Mouse (Mus musculus) gastrocnemius, postnatal 25 days (tissue): ENCODE data around the gene Sult3a1. TPM values are rescaled to one million over a fixed set of nuclear protein-coding genes. Genes with fewer than 3 reads are reported as not detected.
"Not testable (repeated sequence)": the region's sequence is repeated elsewhere in the genome, so short reads cannot be mapped to it uniquely, and the experiment has no call there.

Experiments
- DNase-seq: peaks from one replicate; pipeline ENCODE4 v3.0.0; 2022
- long read RNA-seq, 2 experiments: library from polyadenylated mRNA; stranded (forward); transcript quantifications; one replicate each; pipeline ENCODE4 v2.0.0; 2021
- total RNA-seq, 2 experiments: library from RNA; stranded (reverse); gene quantifications; 1 replicate in 1 of 2; 2 replicates in 1 of 2; pipeline ENCODE4 v1.2.3; 2021

Gene Sult3a1
- not detected for total RNA-seq
- long read RNA-seq, experiment 1, result 0 reads
- long read RNA-seq, experiment 2, result 0 reads

DNA sequence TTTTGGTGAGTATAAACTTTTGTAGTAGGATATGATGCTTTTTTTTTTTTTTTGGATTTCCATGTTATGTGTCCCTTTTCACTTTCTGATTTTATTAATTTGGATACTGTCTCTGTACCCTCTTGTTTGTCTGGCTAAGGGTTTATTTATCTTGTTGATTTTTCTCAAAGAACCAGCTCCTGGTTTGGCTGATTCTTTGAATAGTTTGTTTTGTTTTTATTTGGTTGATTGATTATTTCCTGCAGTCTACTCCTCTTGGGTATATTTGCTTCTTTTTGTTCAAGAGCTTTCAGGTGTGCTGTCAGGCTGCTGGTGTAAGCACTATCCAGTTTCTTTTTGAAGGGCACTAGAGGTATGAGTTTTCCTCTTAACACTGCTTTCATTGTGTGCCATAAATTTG, at the start of gene Sult3a1:
Gene Sult3a1, plus strand, starts transcription at position 301 of the 400 bp plus-strand sequence.
- no peak for DNase-seq

GRCm38 (mm10) chr10:33811807-33812206, 45.7 kb upstream of the Sult3a1 start:
- no peak for DNase-seq

GRCm38 (mm10) chr10:33814266-33814665, 43.3 kb upstream of the Sult3a1 start:
- no peak for DNase-seq

- DNase-seq, result no peak
Measured at GRCm38 (mm10) chr10:33816923-33817322, 40.6 kb upstream of the Sult3a1 start.

DNA sequence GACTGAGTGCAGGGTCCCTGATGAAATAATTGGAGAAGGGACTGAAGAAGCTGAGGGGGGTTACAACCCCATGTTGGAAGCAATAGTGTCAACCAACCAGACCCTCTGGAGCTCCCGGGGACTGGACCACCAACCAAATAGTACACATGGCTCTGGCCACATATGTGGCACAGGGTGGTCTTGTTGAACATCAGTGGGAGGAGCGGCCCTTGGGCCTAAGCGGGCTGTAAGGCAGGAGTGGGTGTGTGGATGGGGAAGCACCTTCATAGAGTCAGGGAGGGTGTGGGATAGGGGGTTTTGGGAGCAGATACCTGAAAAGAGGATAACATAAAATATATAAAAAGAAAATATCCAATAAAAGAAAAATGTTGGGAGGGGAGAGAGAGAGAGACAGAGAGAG, 36.6 kb upstream of the Sult3a1 start:
- DNase-seq, result no peak

DNA sequence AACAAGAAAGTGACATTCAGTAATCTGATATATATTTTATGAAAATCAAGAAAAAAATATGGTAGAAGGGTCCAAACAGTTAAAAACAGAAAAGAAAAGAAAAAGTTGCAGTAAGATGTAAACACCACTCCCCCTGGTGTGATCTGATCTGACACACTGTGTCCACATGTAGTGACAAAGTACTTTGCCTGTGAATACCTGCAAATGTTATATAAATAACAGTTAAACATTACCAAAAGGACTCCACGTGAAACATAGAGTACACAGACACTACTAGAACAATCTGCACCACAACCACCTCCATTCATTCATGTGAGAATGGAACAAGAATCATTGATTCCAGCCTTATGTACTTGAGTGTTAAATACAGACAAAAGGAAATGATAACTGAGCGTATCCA, 8.5 kb downstream of the Sult3a1 start:
- DNase-seq, result no peak

DNA sequence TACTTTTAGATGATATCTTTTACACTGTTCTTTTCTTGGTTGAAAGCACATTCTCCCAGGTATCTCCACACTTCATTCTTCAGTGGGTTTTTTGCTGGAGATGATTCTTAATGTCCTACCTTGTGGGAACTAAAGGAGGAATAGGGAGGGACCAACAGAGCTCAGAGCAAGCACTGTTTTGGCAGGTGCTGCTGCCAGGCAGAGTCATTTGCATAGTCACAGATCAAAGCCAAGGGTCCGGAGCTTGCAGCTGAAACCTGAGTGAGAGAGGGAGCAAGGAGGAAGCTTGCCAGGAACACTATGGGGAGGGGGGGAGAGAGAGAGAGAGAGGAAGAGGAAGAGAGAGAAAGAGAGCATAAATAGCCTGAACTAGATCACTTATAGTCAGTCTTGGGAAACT, 12.9 kb downstream of the Sult3a1 start:
- DNase-seq, result no peak

DNA sequence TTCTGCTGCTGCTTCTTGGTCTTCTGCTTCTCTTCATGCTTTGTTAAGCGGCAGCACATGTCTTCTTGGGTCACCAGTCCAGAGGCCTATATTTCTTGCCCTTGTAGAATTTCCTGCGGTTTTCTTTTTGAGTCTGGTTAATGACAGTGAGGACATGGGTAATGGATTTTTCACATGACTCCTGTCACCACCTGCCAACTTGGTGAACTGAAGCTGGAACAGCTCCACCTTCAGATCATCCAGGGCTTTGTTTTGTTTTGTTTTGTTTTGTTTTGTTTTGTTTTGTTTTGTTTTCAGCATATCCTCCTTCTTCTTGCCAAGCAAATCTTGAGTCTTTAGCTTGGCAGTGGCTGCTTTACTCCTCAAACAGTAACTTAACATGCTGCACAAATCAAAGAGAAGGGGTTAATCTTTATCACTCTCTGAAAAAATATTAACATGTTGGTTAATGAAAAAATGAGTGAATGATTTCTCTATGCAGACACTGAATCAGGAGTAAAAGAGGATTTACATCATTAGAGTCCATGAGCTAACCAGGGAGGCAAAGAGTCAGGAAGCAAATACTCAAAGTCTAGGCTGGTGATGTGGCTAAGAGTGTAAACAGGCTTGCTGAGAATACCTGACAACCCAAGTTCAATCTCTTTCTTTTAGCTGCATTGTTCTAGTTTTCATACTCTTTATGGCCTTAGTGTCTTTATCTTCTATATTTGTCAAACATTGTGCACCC, 15.3 kb downstream of the Sult3a1 start:
- no peak for DNase-seq

- DNase-seq, result not testable (repeated sequence)
Measured at GRCm38 (mm10) chr10:33882411-33882810, 24.9 kb downstream of the Sult3a1 start.

GRCm38 (mm10) chr10:33901520-33901919, 44.0 kb downstream of the Sult3a1 start:
- DNase-seq, result not testable (repeated sequence)

DNA sequence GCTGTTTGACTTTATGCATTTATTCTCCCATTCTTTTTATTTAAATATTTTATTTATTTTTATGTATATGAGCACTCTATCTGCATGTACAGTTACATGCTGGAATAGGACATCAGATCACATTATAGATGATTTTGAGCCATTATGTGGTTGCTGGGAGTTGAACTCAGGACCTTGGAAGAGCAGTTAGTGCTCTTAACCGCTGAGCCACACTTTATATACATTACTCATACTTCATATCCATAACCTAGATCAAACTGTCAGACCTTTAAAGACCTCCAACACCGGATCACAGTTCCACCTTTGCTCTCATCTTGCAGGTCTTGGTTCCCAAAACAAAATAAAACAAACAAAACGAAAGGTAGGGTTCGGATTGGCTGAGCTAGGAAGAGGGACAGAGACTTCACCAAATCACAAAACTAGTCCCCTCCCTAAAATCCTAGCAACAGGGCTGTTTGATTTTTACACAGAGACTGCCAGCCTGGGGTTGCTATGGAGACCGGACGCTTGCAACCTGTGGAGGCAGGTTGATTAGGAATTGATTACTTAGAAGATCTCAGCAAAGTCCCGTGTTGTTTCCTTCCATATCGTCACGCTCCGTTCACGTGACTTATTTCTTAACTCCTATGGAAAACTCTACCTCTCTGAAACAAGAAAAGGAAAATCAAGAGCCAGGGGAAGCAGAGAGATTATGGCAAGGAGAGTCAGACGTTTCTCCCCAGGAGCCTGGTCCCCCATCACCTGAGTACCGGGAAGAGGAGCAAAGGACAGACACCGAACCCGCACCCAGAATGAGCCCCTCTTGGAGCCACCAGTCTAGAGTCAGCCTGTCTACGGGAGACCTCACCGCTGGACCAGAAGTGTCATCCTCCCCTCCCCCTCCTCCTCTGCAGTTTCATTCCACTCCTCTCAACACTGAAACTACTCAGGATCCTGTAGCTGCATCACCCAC, 47.3 kb downstream of the Sult3a1 start, which contains the start of gene Rsph4a:
Gene Rsph4a, plus strand, starts transcription at position 582 of the 952 bp plus-strand sequence.
- no peak for DNase-seq

GRCm38 (mm10) chr10:33905489-33905888, 48.0 kb downstream of the Sult3a1 start:
- DNase-seq, result no peak

Other genes with a start within 250 kb of the Sult3a1 start
- not detected for gene Clvs2, start 233.0 kb upstream of the Sult3a1 start, total RNA-seq
- gene Sult3a2, start 71.0 kb upstream of the Sult3a1 start, total RNA-seq, result not detected
- gene Rsph4a, start 47.4 kb downstream of the Sult3a1 start, total RNA-seq, result not detected
- 1 to 10 TPM; 5.4 to 6.7 TPM for gene Zup1, start 93.5 kb downstream of the Sult3a1 start, total RNA-seq
- 100 to 1,000 TPM; 123 to 143 TPM for gene Rwdd1, start 161.9 kb downstream of the Sult3a1 start, total RNA-seq
- gene Trappc3l, start 179.9 kb downstream of the Sult3a1 start, total RNA-seq, result not detected
- gene Calhm4, start 186.6 kb downstream of the Sult3a1 start, total RNA-seq, result not detected
- under 1 TPM; 0.40 to 0.41 TPM for gene Calhm5, start 238.8 kb downstream of the Sult3a1 start, total RNA-seq